Mouse (Mus musculus) thymus, adult 2 months (tissue): ENCODE measurements at regions not wholly inside any gene's neighbourhood (a gene's known extent, or its start where the extent isn't known, plus 50 kb on each side); places are given as distances from the start of the nearest gene placed in this dataset.
A peak's percentile ranks its signal among the peaks of the same experiment; 100 is the strongest.

Experiments
- DNase-seq: peaks from one replicate; pipeline ENCODE4 v3.0.0; 2021
- H3K27ac ChIP-seq: fragments of 200-500 bp; 2 replicates; pipeline ENCODE4 v1.5.1; 2012; ENCODE audit warnings: low read length, control low read depth; ENCODE audit not compliant: control insufficient read depth, insufficient read depth
- H3K27me3 ChIP-seq: fragments of 200-500 bp; 2 replicates; pipeline ENCODE4 v1.6.1; 2012; ENCODE audit warnings: mild to moderate bottlenecking, low read length, moderate library complexity, mixed read lengths; ENCODE audit not compliant: control insufficient read depth, insufficient read depth
- H3K36me3 ChIP-seq: fragments of 200-500 bp; 2 replicates; pipeline ENCODE4 v1.6.1; 2012; ENCODE audit warnings: mild to moderate bottlenecking, low read length, moderate library complexity; ENCODE audit not compliant: control insufficient read depth, insufficient read depth
- H3K4me1 ChIP-seq: fragments of 200-500 bp; replicated peaks from 2 replicates; pipeline ENCODE4 v1.6.1; 2012; ENCODE audit warnings: low read length; ENCODE audit not compliant: control insufficient read depth, insufficient read depth
- H3K4me3 ChIP-seq: fragments of 200-500 bp; 2 replicates; pipeline ENCODE4 v1.5.1; 2012; ENCODE audit warnings: mild to moderate bottlenecking, low read length, control low read depth, moderate library complexity; ENCODE audit not compliant: control insufficient read depth, insufficient read depth
- CTCF ChIP-seq: fragments of 200-500 bp; IDR thresholded peaks from 2 replicates; pipeline ENCODE4 v1.5.1; 2012; ENCODE audit warnings: mild to moderate bottlenecking, control low read depth, low read length, moderate library complexity, borderline replicate concordance; ENCODE audit not compliant: control insufficient read depth, poor library complexity, insufficient read depth; ENCODE audit errors: extremely low read depth
- POLR2A ChIP-seq: fragments of 200-500 bp; IDR thresholded peaks from 2 replicates; pipeline ENCODE4 v1.6.1; 2012; ENCODE audit warnings: mild to moderate bottlenecking, low read length, control low read depth, moderate library complexity; ENCODE audit not compliant: control insufficient read depth, poor library complexity, insufficient read depth; ENCODE audit errors: extremely low read depth
- WGBS: fragments of 180-500 bp; shearing (Covaris S2); methylation state at CpG from one replicate; pipeline ENCODE4 v1.1.7; 2018; 5-methylcytosine and 5-hydroxymethylcytosine counted together

DNA sequence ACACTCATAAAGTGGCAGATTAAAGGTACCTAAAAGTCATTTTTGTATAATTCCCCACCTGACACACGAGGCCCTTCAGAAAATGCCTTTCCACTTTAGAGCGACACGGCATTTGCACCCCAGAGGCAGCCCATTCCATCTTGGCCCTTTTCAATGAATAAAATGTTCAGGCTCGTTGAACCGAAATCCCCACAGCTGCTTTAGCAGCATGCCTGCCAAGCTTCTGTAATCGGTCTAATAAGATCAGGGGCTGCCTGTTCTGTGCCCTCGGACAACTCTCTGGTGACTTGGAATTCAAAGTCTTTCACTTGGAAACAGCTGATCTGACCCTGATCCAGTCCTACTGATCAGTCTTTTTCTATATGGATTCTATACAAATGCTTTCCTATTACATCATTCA is 123.3 kb upstream of the Spon1 start:
- no peak overlapping the region for H3K27ac ChIP-seq
- 93% methylated on average over 7 of the region's 7 CpGs for WGBS
- H3K27me3 ChIP-seq = no peaks in the 10 kb centered on the region
- TF ChIP-seq CTCF = no peak
- no peak for TF ChIP-seq POLR2A
- no peak for DNase-seq
- no peak overlapping the region for H3K4me3 ChIP-seq
- H3K4me1 ChIP-seq = no peaks in the 10 kb centered on the region
- H3K36me3 ChIP-seq = no peaks in the 10 kb centered on the region

DNA sequence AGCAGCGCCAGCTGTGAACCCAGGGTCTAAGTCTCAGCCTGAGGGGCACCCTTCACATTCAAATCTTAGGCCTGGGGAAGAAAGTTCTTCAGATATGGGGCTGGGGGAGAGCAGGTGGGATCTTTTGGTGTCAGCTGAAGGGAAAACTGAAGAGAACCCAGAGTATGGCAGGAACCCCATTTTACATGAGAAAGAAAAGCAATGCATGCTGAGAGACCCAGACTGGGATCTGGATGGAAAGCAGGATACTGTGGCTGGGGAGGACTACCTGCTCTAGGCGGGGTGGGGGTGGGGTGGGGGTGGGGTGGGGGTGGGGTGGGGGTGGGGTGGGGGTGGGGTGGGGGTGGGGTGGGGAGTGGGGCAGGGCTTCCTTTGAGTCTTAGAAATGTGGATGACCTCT is 115.2 kb upstream of the Spon1 start:
- Histone ChIP-seq H3K27ac (no peak overlapping the region), H3K36me3 (no peaks in the 10 kb centered on the region), H3K4me3 (no peak overlapping the region), H3K4me1 (no peaks in the 10 kb centered on the region), H3K27me3 (no peaks in the 10 kb centered on the region)
- TF ChIP-seq POLR2A = no peak
- no peak for TF ChIP-seq CTCF
- DNase-seq = no peak
- 94% methylated on average over 2 of the region's 2 CpGs for WGBS

DNA sequence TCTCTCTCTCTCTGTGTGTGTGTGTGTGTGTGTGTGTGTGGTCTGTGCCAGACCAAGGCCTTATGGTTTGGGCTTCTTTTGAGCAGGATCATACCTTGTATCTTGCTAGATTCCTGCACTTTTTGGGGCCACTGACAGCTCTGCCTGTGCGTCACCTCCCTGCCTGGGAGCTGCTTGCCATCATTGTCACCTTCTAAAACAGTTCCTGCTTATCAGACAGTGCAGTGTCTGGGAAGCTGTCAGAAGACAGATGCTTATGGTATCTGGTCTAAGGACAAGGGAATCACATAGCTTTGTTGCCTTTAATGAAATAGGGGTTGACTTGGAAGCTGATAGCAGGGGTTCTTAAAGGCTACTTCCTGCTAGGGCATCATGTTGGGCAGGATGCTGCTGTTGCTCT is 114.1 kb upstream of the Spon1 start:
- Histone ChIP-seq H3K27ac (no peak overlapping the region), H3K36me3 (no peaks in the 10 kb centered on the region), H3K4me1 (no peaks in the 10 kb centered on the region), H3K4me3 (no peak overlapping the region), H3K27me3 (no peaks in the 10 kb centered on the region)
- TF ChIP-seq POLR2A = no peak
- no peak for TF ChIP-seq CTCF
- no peak for DNase-seq
- WGBS = 91% methylated on average over 1 of the region's 1 CpGs

DNA sequence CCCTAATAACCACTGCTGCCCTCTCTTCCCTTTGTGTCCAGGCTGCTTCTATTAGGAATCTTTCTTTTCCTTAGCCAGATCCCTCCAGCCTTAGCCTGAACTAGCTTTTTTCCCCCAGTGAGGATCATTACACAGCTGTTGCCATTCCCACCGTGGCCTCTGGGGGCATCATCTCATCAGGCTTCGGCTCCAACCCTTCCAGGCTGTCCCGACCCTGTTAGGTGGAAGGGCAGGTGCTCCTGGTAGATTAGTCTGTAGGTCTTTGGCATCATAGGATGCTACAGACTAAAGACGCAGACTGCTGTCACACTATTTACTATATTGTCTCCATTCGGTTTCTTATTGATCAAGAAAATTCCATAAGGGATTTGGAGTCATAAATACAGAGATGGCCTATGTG is 112.7 kb upstream of the Spon1 start:
- no peaks in the 10 kb centered on the region for H3K4me1 ChIP-seq
- no peaks in the 10 kb centered on the region for H3K36me3 ChIP-seq
- H3K27me3 ChIP-seq = no peaks in the 10 kb centered on the region
- no peak overlapping the region for H3K27ac ChIP-seq
- peak; percentile 38 for DNase-seq
- no peak overlapping the region for H3K4me3 ChIP-seq
- 40% methylated on average over 5 of the region's 5 CpGs for WGBS
- TF ChIP-seq CTCF = peak; percentile 61; the same call in 1 of the 2 replicates
- no peak for TF ChIP-seq POLR2A

DNA sequence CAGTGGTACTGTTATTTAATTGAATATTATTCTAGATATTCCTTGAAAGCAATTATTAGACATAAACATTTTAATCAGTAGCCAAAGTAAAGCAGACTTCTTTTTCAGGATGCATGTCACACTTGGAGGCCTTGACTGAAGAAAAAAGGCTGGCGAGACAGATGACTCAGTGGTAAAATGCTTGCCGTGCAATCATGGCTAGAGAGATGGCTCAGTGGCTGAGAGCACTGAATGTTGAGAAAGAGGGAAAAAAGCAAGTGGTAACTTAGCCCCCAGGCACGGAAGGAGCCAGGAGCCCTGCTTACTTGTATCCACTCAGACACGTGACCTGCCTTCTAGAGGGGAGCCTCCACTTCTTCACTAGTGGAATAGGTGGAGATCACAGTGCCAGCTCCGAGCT is 110.5 kb upstream of the Spon1 start:
- H3K27ac ChIP-seq = no peak overlapping the region
- no peaks in the 10 kb centered on the region for H3K36me3 ChIP-seq
- no peaks in the 10 kb centered on the region for H3K27me3 ChIP-seq
- TF ChIP-seq POLR2A = no peak
- TF ChIP-seq CTCF = no peak
- 91% methylated on average over 5 of the region's 5 CpGs for WGBS
- DNase-seq = no peak
- no peaks in the 10 kb centered on the region for H3K4me1 ChIP-seq
- H3K4me3 ChIP-seq = no peak overlapping the region

DNA sequence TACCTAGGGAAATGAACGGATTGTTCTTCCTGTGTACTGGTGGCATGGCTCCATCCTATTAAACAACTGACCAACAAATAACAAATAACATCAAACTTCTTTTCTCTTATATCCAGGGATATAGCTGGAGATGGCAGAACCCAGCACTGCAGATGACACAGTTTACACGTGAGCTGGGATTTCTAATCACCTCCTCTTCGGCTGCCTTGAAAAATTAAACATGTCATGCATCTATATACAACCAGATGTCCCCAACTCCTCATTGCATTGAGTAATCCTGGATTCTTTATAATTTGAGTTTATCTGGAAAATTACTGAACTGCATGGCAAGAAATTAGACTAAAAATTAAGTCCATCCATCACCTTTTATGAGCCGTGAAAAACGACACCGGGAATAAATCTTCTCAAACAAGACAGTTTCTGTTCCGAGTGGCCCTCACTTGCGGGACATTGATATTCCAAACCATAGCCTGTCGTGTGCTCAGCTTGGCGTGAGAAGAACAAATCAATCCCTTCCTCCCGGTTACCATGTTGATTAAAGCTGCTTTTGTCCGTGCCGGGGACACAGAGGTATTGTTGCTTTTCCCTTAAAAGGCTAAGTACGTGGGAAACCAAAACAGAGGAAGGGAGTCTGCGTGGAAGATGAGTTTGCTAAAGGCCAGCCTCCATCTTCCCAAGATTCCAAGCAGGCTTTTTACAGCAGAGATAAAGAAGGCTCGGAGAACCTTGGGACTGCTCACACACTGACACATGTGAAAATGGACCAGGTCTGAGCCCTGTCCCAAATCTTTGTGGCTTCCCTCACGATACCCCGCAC is 92.8 kb upstream of the Spon1 start:
- 92% methylated on average over 18 of the region's 18 CpGs for WGBS

More for the DNA sequence above, 92.8 kb upstream of the Spon1 start:
- no peaks in the 10 kb centered on the region for H3K36me3 ChIP-seq
- no peak overlapping the region for H3K4me3 ChIP-seq
- H3K4me1 ChIP-seq = no peaks in the 10 kb centered on the region
- H3K27ac ChIP-seq = no peak overlapping the region
- no peak for DNase-seq
- TF ChIP-seq CTCF (no peak), POLR2A (no peak)
- H3K27me3 ChIP-seq = no peaks in the 10 kb centered on the region
